Mouse (Mus musculus): ENCODE measurements around the gene Zfp644. TPM values are rescaled to one million over a fixed set of nuclear protein-coding genes. Genes with fewer than 3 reads are reported as not detected.

Gene Zfp644
- polyA plus RNA-seq, 1 experiment from 2014 or later, result 16.7 TPM

Other genes with a start within 250 kb of the Zfp644 start
- gene Barhl2, start 239.1 kb downstream of the Zfp644 start, polyA plus RNA-seq (2015; fragmentation: Nextera tagmentation; extraction: Ambion mirVana), result not detected in 2 replicates
- gene Gm17304, start 88.2 kb downstream of the Zfp644 start, polyA plus RNA-seq (2015; fragmentation: Nextera tagmentation; extraction: Ambion mirVana), result not detected in 2 replicates
- not detected in 2 replicates for gene Hfm1, start 229.0 kb upstream of the Zfp644 start, polyA plus RNA-seq (2015; fragmentation: Nextera tagmentation; extraction: Ambion mirVana)